Mouse (Mus musculus): ENCODE results near the gene Bik. TPM values are rescaled to one million over a fixed set of nuclear protein-coding genes. Genes with fewer than 3 reads are reported as not detected.
A peak's percentile ranks its signal among the peaks of the same experiment; 100 is the strongest.

Gene Bik
- total RNA-seq, 2 experiments from 2014 or later: 4.1 to 4.8 TPM

- DNase-seq: no peak
Observed at GRCm38 (mm10) chr15:83512489-83513281, 14.0 kb upstream of the Bik start.

- no peak for DNase-seq
Observed at GRCm38 (mm10) chr15:83515018-83515417, 11.6 kb upstream of the Bik start.

- peak; percentile 60 to 80 for DNase-seq
Observed at GRCm38 (mm10) chr15:83518215-83519048, 8.2 kb upstream of the Bik start.

GRCm38 (mm10) chr15:83520861-83521382 lies 5.7 kb upstream of the Bik start:
- no peak for DNase-seq

- DNase-seq: peak; percentile 58 to 65
Observed at GRCm38 (mm10) chr15:83523196-83523595, 3.5 kb upstream of the Bik start.

- DNase-seq: no peak
Observed at GRCm38 (mm10) chr15:83523638-83524332, 2.9 kb upstream of the Bik start.

- no peak for DNase-seq
Observed at GRCm38 (mm10) chr15:83524333-83524729, 2.3 kb upstream of the Bik start.

GRCm38 (mm10) chr15:83527092-83527437 lies 403 bp downstream of the Bik start:
- no peak for DNase-seq

- no peak for DNase-seq
Observed at GRCm38 (mm10) chr15:83527747-83528146, 1.1 kb downstream of the Bik start.

- DNase-seq: no peak
Observed at GRCm38 (mm10) chr15:83528892-83529291, 2.2 kb downstream of the Bik start.

GRCm38 (mm10) chr15:83529765-83530164 lies 3.1 kb downstream of the Bik start:
- DNase-seq: peak; percentile 32 to 72

GRCm38 (mm10) chr15:83530233-83530632 lies 3.6 kb downstream of the Bik start:
- DNase-seq: peak; percentile 39 to 53

GRCm38 (mm10) chr15:83530688-83531087 lies 4.0 kb downstream of the Bik start:
- no peak for DNase-seq

- DNase-seq: no peak
Observed at GRCm38 (mm10) chr15:83531961-83532469, 5.4 kb downstream of the Bik start.

GRCm38 (mm10) chr15:83532606-83533005 lies 5.9 kb downstream of the Bik start:
- DNase-seq: no peak

- DNase-seq: peak; percentile 40 to 64
Observed at GRCm38 (mm10) chr15:83534960-83535889, 8.6 kb downstream of the Bik start.

- DNase-seq: no peak
Observed at GRCm38 (mm10) chr15:83535890-83536231, 9.2 kb downstream of the Bik start.

GRCm38 (mm10) chr15:83538855-83539254 lies 12.2 kb downstream of the Bik start:
- DNase-seq: no peak

GRCm38 (mm10) chr15:83539905-83540304 lies 13.2 kb downstream of the Bik start:
- peak; percentile 67 to 76 for DNase-seq

GRCm38 (mm10) chr15:83541647-83542287 lies 15.1 kb downstream of the Bik start:
- DNase-seq: no peak

GRCm38 (mm10) chr15:83546029-83546428 lies 19.4 kb downstream of the Bik start:
- DNase-seq: no peak

Measured in adrenal gland, postnatal 36 days (tissue).